In genomic region chr9:98430528-98430927, GRCm38 (mm10) we compare ENCODE assay signal across 18 mouse cellular contexts. TPM values are rescaled to one million over a fixed set of nuclear protein-coding genes. Genes with fewer than 3 reads are reported as not detected.
DNase-seq lines count a peak whose midpoint lies in the region; ATAC-seq and TF ChIP-seq lines count a peak whose summit lies in the region.
"Had no signal": no experiment of that assay in that cellular context is flagged by ENCODE, and none has a peak within 500 bp of the region (broad histone marks: within the 10 kb centered on the region; RNA-seq: fewer than 3 reads in every experiment).

No protein-coding gene starts in this region.

- H3K4me1 ChIP-seq in kidney, embryonic 15.5 days, result peaks cover 75% of the 10 kb centered on the region
- H3K4me1 ChIP-seq in stomach, postnatal 0 days (replicated peaks; ENCODE audit: control insufficient read depth, insufficient read depth), result peaks cover 11% of the 10 kb centered on the region

- H3K9me3 ChIP-seq in kidney, embryonic 15.5 days (replicated peaks), result no peaks in the 10 kb centered on the region
- no peaks in the 10 kb centered on the region for H3K9me3 ChIP-seq in stomach, postnatal 0 days (ENCODE audit: control insufficient read depth, low read length)
- H3K9me3 ChIP-seq: neural tube, embryonic 13.5 days had no signal

- intact Hi-C loops in gastrocnemius, adult 2 months (cut with DNase I), result no loop called here

- ATAC-seq in kidney, embryonic 15.5 days (replicated peaks; ENCODE audit: low FRiP score), result no peak
- no peak for ATAC-seq in stomach, postnatal 0 days (ENCODE audit: low FRiP score, low TSS enrichment)
- ATAC-seq: inflammation-experienced regulatory T-cells, adult 6 months; Patski had no signal

- peak overlapping the region; percentile 56 for H3K27ac ChIP-seq in gastrocnemius, adult 2 months
- H3K27ac ChIP-seq in kidney, embryonic 15.5 days, result peak overlapping the region; percentile 70
- peak overlapping the region; percentile 58 for H3K27ac ChIP-seq in stomach, postnatal 0 days (replicated peaks)
- H3K27ac ChIP-seq: liver, embryonic 14.5 days had no signal

- no peak overlapping the region for H3K4me3 ChIP-seq in gastrocnemius, adult 2 months
- H3K4me3 ChIP-seq in kidney, embryonic 15.5 days (replicated peaks), result no peak overlapping the region
- H3K4me3 ChIP-seq in stomach, postnatal 0 days (ENCODE audit: low read depth, low read length), result no peak overlapping the region
- H3K4me3 ChIP-seq: erythroblast, embryonic 14.5 days had no signal

- no peak for TF ChIP-seq EP300 in stomach, postnatal 0 days (optimal IDR thresholded peaks at IDR 0.05)

- DNase-seq in gastrocnemius, adult 2 months, result no peak
- DNase-seq in gastrocnemius, postnatal 25 days, result no peak
- no peak for DNase-seq in kidney, adult 9 months
- DNase-seq in lung, postnatal 10 days, result peak; percentile 5
- DNase-seq in lung, postnatal 14 days, result no peak
- DNase-seq in stomach, postnatal 0 days (ENCODE audit: low spot score), result no peak
- no peak for DNase-seq in urinary bladder, postnatal 10 days (ENCODE audit: low spot score)
- DNase-seq: cerebellum, adult 9-11 months; gastrocnemius, postnatal 36 days; thymus, postnatal 25 days had no signal

- H3K36me3 ChIP-seq in kidney, embryonic 15.5 days, result peaks cover 11% of the 10 kb centered on the region
- no peaks in the 10 kb centered on the region for H3K36me3 ChIP-seq in stomach, postnatal 0 days (ENCODE audit: control insufficient read depth, insufficient read depth, low read length)

- no peak overlapping the region for H3K9ac ChIP-seq in kidney, embryonic 15.5 days
- H3K9ac ChIP-seq in stomach, postnatal 0 days (ENCODE audit: low read length), result no peak overlapping the region
- H3K9ac ChIP-seq: liver, embryonic 14.5 days; neural tube, embryonic 13.5 days had no signal

- WGBS in kidney, embryonic 15.5 days, result 40% methylated on average over 3 of the region's 3 CpGs
- 13% methylated on average over 3 of the region's 3 CpGs for WGBS in stomach, postnatal 0 days

- H3K4me2 ChIP-seq in kidney, embryonic 15.5 days, result no peak overlapping the region
- no peak overlapping the region for H3K4me2 ChIP-seq in stomach, postnatal 0 days (replicated peaks; ENCODE audit: low read depth)

- no peaks in the 10 kb centered on the region for H3K27me3 ChIP-seq in kidney, embryonic 15.5 days
- no peaks in the 10 kb centered on the region for H3K27me3 ChIP-seq in stomach, postnatal 0 days (ENCODE audit: control insufficient read depth, insufficient read depth, low read length)
- H3K27me3 ChIP-seq: neural tube, embryonic 13.5 days; Patski had no signal

- no peak for TF ChIP-seq CTCF in gastrocnemius, adult 2 months (IDR thresholded peaks at IDR 0.05)
- TF ChIP-seq CTCF in stomach, postnatal 0 days (IDR thresholded peaks at IDR 0.05; ENCODE audit: low read depth), result no peak

RNA-seq across cellular contexts. Expression of gene Rbp1, which starts 7.8 kb away (rescaled TPM):
- total RNA-seq in gastrocnemius, adult 2 months (2021), result 1 to 10 TPM; 1.3 to 2.7 TPM
- total RNA-seq in gastrocnemius, postnatal 25 days (2021), result 1 to 10 TPM; 1.8 to 3.0 TPM
- polyA plus RNA-seq in kidney, embryonic 15.5 days (2015; fragmentation: Nextera tagmentation; extraction: Ambion mirVana), result 117 and 118 TPM in 2 replicates
- polyA plus RNA-seq in stomach, postnatal 0 days (2015; fragmentation: Nextera tagmentation; extraction: Ambion mirVana), result 44.6 and 45.7 TPM in 2 replicates
- polyA plus RNA-seq: inflammation-experienced regulatory T-cells, adult 6 months had no signal

RNA-seq across cellular contexts. Expression of gene Rbp2, which starts 55.4 kb away (rescaled TPM):
- not detected for total RNA-seq in gastrocnemius, adult 2 months (2021)
- total RNA-seq in gastrocnemius, postnatal 25 days (2021), result not detected
- 0.95 and 0.97 TPM in 2 replicates for polyA plus RNA-seq in kidney, embryonic 15.5 days (2015; fragmentation: Nextera tagmentation; extraction: Ambion mirVana)
- 197 and 200 TPM in 2 replicates for polyA plus RNA-seq in stomach, postnatal 0 days (2015; fragmentation: Nextera tagmentation; extraction: Ambion mirVana)
- total RNA-seq: gastrocnemius, postnatal 36 days; layer of hippocampus, postnatal 25 days; left cerebral cortex, postnatal 36 days had no signal
- polyA plus RNA-seq: erythroblast, embryonic 14.5 days; inflammation-experienced regulatory T-cells, adult 6 months; Patski had no signal
